Mouse (Mus musculus) layer of hippocampus, postnatal 25 days (tissue): ENCODE data around the gene Trhr2. TPM values are rescaled to one million over a fixed set of nuclear protein-coding genes. Genes with fewer than 3 reads are reported as not detected.

Source experiments
- DNase-seq, 2 experiments: peaks; one replicate each; pipeline ENCODE4 v3.0.0; 2022; ENCODE audit warnings: mixed read lengths in 2 of 2, low spot score in 1 of 2; ENCODE audit errors: extremely low spot score in 1 of 2
- total RNA-seq, 2 experiments: library from RNA; stranded (reverse); gene quantifications; 2 replicates each; pipeline ENCODE4 v1.2.3; 2021

Trhr2 gene
- total RNA-seq, 2 experiments from 2014 or later: 0.79 to 0.92 TPM

- DNase-seq: no peak
These were observed 4.6 kb downstream of the Trhr2 start for GRCm38 (mm10) chr8:122355642-122356606.

GRCm38 (mm10) chr8:122354157-122354556 lies 6.4 kb downstream of the Trhr2 start:
- DNase-seq: no peak

GRCm38 (mm10) chr8:122350309-122351089 lies 10.0 kb downstream of the Trhr2 start:
- DNase-seq: no peak

- no peak for DNase-seq
These were observed 10.9 kb downstream of the Trhr2 start for GRCm38 (mm10) chr8:122349357-122350297.

GRCm38 (mm10) chr8:122347811-122348552 lies 12.6 kb downstream of the Trhr2 start:
- peak in 1 of 2 experiments; percentile 60 for DNase-seq

- DNase-seq: no peak
These were observed 15.1 kb downstream of the Trhr2 start for GRCm38 (mm10) chr8:122345181-122346095.

GRCm38 (mm10) chr8:122344219-122344618 lies 16.3 kb downstream of the Trhr2 start:
- no peak for DNase-seq

- DNase-seq: no peak
These were observed 16.8 kb downstream of the Trhr2 start for GRCm38 (mm10) chr8:122343758-122344157.

GRCm38 (mm10) chr8:122343341-122343740 lies 17.2 kb downstream of the Trhr2 start:
- no peak for DNase-seq

- DNase-seq: no peak
These were observed 17.7 kb downstream of the Trhr2 start for GRCm38 (mm10) chr8:122342806-122343209.

- DNase-seq: no peak
These were observed 18.2 kb downstream of the Trhr2 start for GRCm38 (mm10) chr8:122342362-122342761.

GRCm38 (mm10) chr8:122341790-122342189 lies 18.8 kb downstream of the Trhr2 start:
- DNase-seq: no peak

GRCm38 (mm10) chr8:122340761-122341160 lies 19.8 kb downstream of the Trhr2 start:
- no peak for DNase-seq

- DNase-seq: no peak
These were observed 21.7 kb downstream of the Trhr2 start for GRCm38 (mm10) chr8:122338852-122339251.

GRCm38 (mm10) chr8:122336251-122336910 lies 24.2 kb downstream of the Trhr2 start:
- peak; percentile 52 to 54 for DNase-seq

GRCm38 (mm10) chr8:122335638-122336250 lies 24.8 kb downstream of the Trhr2 start:
- DNase-seq: peak in 1 of 2 experiments; percentile 34

GRCm38 (mm10) chr8:122334791-122335490 lies 25.6 kb downstream of the Trhr2 start:
- DNase-seq: no peak
